In genomic region chr17:70872094-70872929, GRCm38 (mm10) we compare ENCODE assay signal across 9 mouse cellular contexts. TPM values are rescaled to one million over a fixed set of nuclear protein-coding genes. Genes with fewer than 3 reads are reported as not detected.
DNase-seq lines count a peak whose midpoint lies in the region; ATAC-seq and TF ChIP-seq lines count a peak whose summit lies in the region.
"Had no signal": no experiment of that assay in that cellular context is flagged by ENCODE, and none has a peak within 500 bp of the region (broad histone marks: within the 10 kb centered on the region; RNA-seq: fewer than 3 reads in every experiment).

No protein-coding gene starts in this region.

- H3K9ac ChIP-seq in hindbrain, embryonic 13.5 days: peak overlapping the region; percentile 63; the same call in 1 of the 2 replicates
- no peak overlapping the region for H3K9ac ChIP-seq in midbrain, embryonic 16.5 days (ENCODE audit: low read depth, low read length)
- H3K9ac ChIP-seq: liver, embryonic 13.5 days had no signal

- H3K9me3 ChIP-seq in hindbrain, embryonic 13.5 days: no peaks in the 10 kb centered on the region
- no peaks in the 10 kb centered on the region for H3K9me3 ChIP-seq in midbrain, embryonic 16.5 days (replicated peaks; ENCODE audit: control insufficient read depth, low read length, poor library complexity, severe bottlenecking)
- H3K9me3 ChIP-seq: liver, embryonic 13.5 days had no signal

- no peaks in the 10 kb centered on the region; the same call in 1 of the 2 replicates for H3K27me3 ChIP-seq in hindbrain, embryonic 13.5 days
- no peaks in the 10 kb centered on the region for H3K27me3 ChIP-seq in midbrain, embryonic 16.5 days (ENCODE audit: control insufficient read depth, insufficient read depth, low read depth, low read length)
- no peaks in the 10 kb centered on the region for H3K27me3 ChIP-seq in thymus, adult 2 months (ENCODE audit: control insufficient read depth, insufficient read depth, low read length)
- no peaks in the 10 kb centered on the region for H3K27me3 ChIP-seq in kidney, adult 2 months (replicated peaks; ENCODE audit: control insufficient read depth, insufficient read depth, low read length)
- H3K27me3 ChIP-seq: liver, embryonic 13.5 days had no signal

- no peaks in the 10 kb centered on the region for H3K36me3 ChIP-seq in hindbrain, embryonic 13.5 days
- H3K36me3 ChIP-seq in midbrain, embryonic 16.5 days (ENCODE audit: control insufficient read depth, insufficient read depth, low read length): no peaks in the 10 kb centered on the region
- no peaks in the 10 kb centered on the region for H3K36me3 ChIP-seq in thymus, adult 2 months (ENCODE audit: control insufficient read depth, insufficient read depth, low read length)
- no peaks in the 10 kb centered on the region for H3K36me3 ChIP-seq in kidney, adult 2 months (ENCODE audit: control insufficient read depth, insufficient read depth, low read length)
- H3K36me3 ChIP-seq: liver, embryonic 13.5 days had no signal

- peaks cover 19% of the 10 kb centered on the region for H3K4me1 ChIP-seq in hindbrain, embryonic 13.5 days (replicated peaks)
- H3K4me1 ChIP-seq in midbrain, embryonic 16.5 days (ENCODE audit: control insufficient read depth, insufficient read depth, low read length): peaks cover 10% of the 10 kb centered on the region
- no peaks in the 10 kb centered on the region for H3K4me1 ChIP-seq in thymus, adult 2 months (replicated peaks; ENCODE audit: control insufficient read depth, insufficient read depth, low read length)
- no peaks in the 10 kb centered on the region; the same call in 1 of the 2 replicates for H3K4me1 ChIP-seq in kidney, adult 2 months (ENCODE audit: control insufficient read depth, insufficient read depth, low read length)
- H3K4me1 ChIP-seq: liver, embryonic 13.5 days had no signal

- peak overlapping the region; percentile 53 for H3K4me2 ChIP-seq in hindbrain, embryonic 13.5 days
- peak overlapping the region; percentile 64 for H3K4me2 ChIP-seq in midbrain, embryonic 16.5 days (ENCODE audit: low read length)

- no peak for TF ChIP-seq CTCF in layer of hippocampus, adult 2 months (conservative IDR thresholded peaks at IDR 0.05)
- TF ChIP-seq CTCF in thymus, adult 2 months (IDR thresholded peaks at IDR 0.05; ENCODE audit: borderline replicate concordance, control insufficient read depth, extremely low read depth, insufficient read depth, low read length, poor library complexity): no peak
- TF ChIP-seq CTCF in kidney, adult 2 months (conservative IDR thresholded peaks at IDR 0.05; ENCODE audit: insufficient read depth, insufficient read length, low read depth, low read length): no peak

- H3K27ac ChIP-seq in layer of hippocampus, adult 2 months: no peak overlapping the region
- peak overlapping the region; percentile 69 for H3K27ac ChIP-seq in hindbrain, embryonic 13.5 days
- H3K27ac ChIP-seq in midbrain, embryonic 16.5 days (ENCODE audit: low read length): no peak overlapping the region; the same call in 1 of the 2 replicates
- no peak overlapping the region for H3K27ac ChIP-seq in thymus, adult 2 months (ENCODE audit: control insufficient read depth, insufficient read depth, low read length)
- H3K27ac ChIP-seq in kidney, adult 2 months (ENCODE audit: insufficient read depth, low read depth, low read length): no peak overlapping the region
- H3K27ac ChIP-seq: liver, embryonic 13.5 days had no signal

- peak in 1 of 2 experiments; percentile 28 for DNase-seq in layer of hippocampus, adult 2 months (ENCODE audit: low spot score in 2 of 2)
- no peak for DNase-seq in layer of hippocampus, adult 9-11 months
- DNase-seq in embryo, embryonic 10.5 days (ENCODE audit: low spot score): peak; percentile 87
- no peak for DNase-seq in thymus, adult 2 months
- no peak for DNase-seq in left cerebral cortex, adult 18-20 months (ENCODE audit: low spot score in 2 of 2)
- no peak for DNase-seq in kidney, adult 2 months

- peak overlapping the region; percentile 51; the same call in 1 of the 2 replicates for H3K4me3 ChIP-seq in layer of hippocampus, adult 2 months
- peak overlapping the region; percentile 27; the same call in 1 of the 2 replicates for H3K4me3 ChIP-seq in hindbrain, embryonic 13.5 days
- H3K4me3 ChIP-seq in midbrain, embryonic 16.5 days (ENCODE audit: low read depth, low read length): no peak overlapping the region
- no peak overlapping the region for H3K4me3 ChIP-seq in thymus, adult 2 months (ENCODE audit: control insufficient read depth, insufficient read depth, low read length)
- no peak overlapping the region for H3K4me3 ChIP-seq in kidney, adult 2 months (ENCODE audit: insufficient read depth, low read depth, low read length)

- no peak for TF ChIP-seq POLR2A in thymus, adult 2 months (IDR thresholded peaks at IDR 0.05; ENCODE audit: control insufficient read depth, extremely low read depth, insufficient read depth, low read length, poor library complexity)
- no peak for TF ChIP-seq POLR2A in kidney, adult 2 months (IDR thresholded peaks at IDR 0.05; ENCODE audit: low read depth, low read length)

- peak; percentile 86 for ATAC-seq in hindbrain, embryonic 13.5 days (ENCODE audit: low FRiP score)
- ATAC-seq in midbrain, embryonic 16.5 days: peak; percentile 90

- 8% methylated on average over 14 of the region's 14 CpGs for WGBS in hindbrain, embryonic 13.5 days
- WGBS in midbrain, embryonic 16.5 days: 3% methylated on average over 14 of the region's 14 CpGs
- 79% methylated on average over 14 of the region's 14 CpGs for WGBS in thymus, adult 2 months
- WGBS in kidney, adult 2 months: 55% methylated on average over 14 of the region's 14 CpGs

RNA-seq across cellular contexts. Expression of gene Tgif1, which starts 19.0 kb away (rescaled TPM):
- total RNA-seq in layer of hippocampus, adult 2 months (2021): 1 to 10 TPM; 1.4 to 1.7 TPM
- polyA plus RNA-seq in hindbrain, embryonic 13.5 days (2015; fragmentation: Nextera tagmentation; extraction: Ambion mirVana): 26.4 TPM in 2 replicates
- 7.4 and 8.2 TPM in 2 replicates for polyA plus RNA-seq in midbrain, embryonic 16.5 days (2015; fragmentation: Nextera tagmentation; extraction: Ambion mirVana)
- 44.6 and 45.2 TPM in 2 replicates for polyA plus RNA-seq in thymus, adult 2 months (2012; rRNA removed)
- total RNA-seq in left cerebral cortex, adult 18-20 months (2021): 1 to 10 TPM; 2.3 to 2.6 TPM
- 20.1 and 20.7 TPM in 2 replicates for polyA plus RNA-seq in kidney, adult 2 months (2012; rRNA removed)

Comparison
In these comparisons a context has a peak if more than half of its experiments do, and no peak if none do; other contexts are left out.
1. H3K4me3 ChIP-seq: peak in layer of hippocampus, adult 2 months (single experiment) and hindbrain, embryonic 13.5 days (single experiment); none in midbrain, embryonic 16.5 days (single experiment), thymus, adult 2 months (single experiment) and kidney, adult 2 months (single experiment).